Mouse (Mus musculus) lung, postnatal 0 days (tissue): Measurements from ENCODE around the gene Eef1a1.

Experiments used
- CTCF ChIP-seq: IDR thresholded peaks from 2 replicates; pipeline ENCODE4 v1.5.1; 2016; ENCODE audit warnings: antibody characterized with exemption, mild to moderate bottlenecking
- EP300 ChIP-seq: IDR thresholded peaks from 2 replicates; pipeline ENCODE4 v1.6.1; 2016; ENCODE audit warnings: antibody characterized with exemption, mild to moderate bottlenecking, control low read depth

DNA sequence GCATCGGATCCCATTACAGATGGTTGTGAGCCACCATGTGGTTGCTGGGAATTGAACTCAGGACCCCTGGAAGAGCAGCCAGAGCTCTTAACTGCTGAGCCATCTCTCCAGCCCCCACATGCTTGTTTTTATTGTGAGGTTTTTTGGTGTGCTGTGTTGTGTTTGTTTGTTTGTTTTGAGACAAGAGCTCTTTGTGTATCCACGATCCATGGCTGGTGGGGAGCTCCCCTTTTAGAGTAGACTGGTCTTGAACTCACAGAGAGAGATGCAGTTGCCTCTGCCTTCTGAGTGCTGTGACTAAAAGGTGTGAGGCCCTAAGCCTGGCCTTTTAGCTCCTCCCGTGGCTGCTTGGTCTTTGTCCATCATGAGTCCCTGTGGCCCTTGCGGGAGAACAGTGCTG is 15.2 kb upstream of the Eef1a1 start:
- TF ChIP-seq CTCF, result no peak
- no peak for TF ChIP-seq EP300
